Mouse (Mus musculus): ENCODE results near the gene Slc17a2. TPM values are rescaled to one million over a fixed set of nuclear protein-coding genes. Genes with fewer than 3 reads are reported as not detected.

The Slc17a2 gene
- total RNA-seq, 2 experiments from 2014 or later: not detected

GRCm38 (mm10) chr13:23868790-23869533 is 62.2 kb downstream of the Slc17a2 start:
- ATAC-seq (replicated peaks; ENCODE audit: low FRiP score, poor library complexity, severe bottlenecking): no peak

- ATAC-seq (replicated peaks; ENCODE audit: low FRiP score, poor library complexity, severe bottlenecking): no peak
Measured at GRCm38 (mm10) chr13:23869996-23870395, 63.2 kb downstream of the Slc17a2 start.

GRCm38 (mm10) chr13:23873141-23873540 is 66.3 kb downstream of the Slc17a2 start:
- no peak for ATAC-seq (replicated peaks; ENCODE audit: low FRiP score, poor library complexity, severe bottlenecking)

Other genes starting within 250 kb of the Slc17a2 start
- gene Hist1h3e, start 244.6 kb upstream of the Slc17a2 start, total RNA-seq (2015; ENCODE audit: low replicate concordance): 238 and 264 TPM in 2 replicates
- 387 and 422 TPM in 2 replicates for gene Hist1h3e, start 244.6 kb upstream of the Slc17a2 start, total RNA-seq (2017; ENCODE audit: low replicate concordance)
- 4.2 and 33.5 TPM in 2 replicates for gene Hist1h2ae, start 235.8 kb upstream of the Slc17a2 start, total RNA-seq (2015; ENCODE audit: low replicate concordance)
- gene Hist1h2ae, start 235.8 kb upstream of the Slc17a2 start, total RNA-seq (2017; ENCODE audit: low replicate concordance): 1,390 and 1,464 TPM in 2 replicates
- 851 and 976 TPM in 2 replicates for gene Hist1h2bg, start 235.6 kb upstream of the Slc17a2 start, total RNA-seq (2015; ENCODE audit: low replicate concordance)
- gene Hist1h2bg, start 235.6 kb upstream of the Slc17a2 start, total RNA-seq (2017; ENCODE audit: low replicate concordance): 2,677 and 3,057 TPM in 2 replicates
- gene Hist1h2bf, start 232.8 kb upstream of the Slc17a2 start, total RNA-seq (2015; ENCODE audit: low replicate concordance): 1,210 and 1,460 TPM in 2 replicates
- gene Hist1h2bf, start 232.8 kb upstream of the Slc17a2 start, total RNA-seq (2017; ENCODE audit: low replicate concordance): 1,557 and 1,840 TPM in 2 replicates
- gene Hist1h2ad, start 232.6 kb upstream of the Slc17a2 start, total RNA-seq (2015; ENCODE audit: low replicate concordance): 9.0 and 15.1 TPM in 2 replicates
- gene Hist1h2ad, start 232.6 kb upstream of the Slc17a2 start, total RNA-seq (2017; ENCODE audit: low replicate concordance): 2,771 and 6,356 TPM in 2 replicates
- 379 and 393 TPM in 2 replicates for gene Hist1h3d, start 231.2 kb upstream of the Slc17a2 start, total RNA-seq (2015; ENCODE audit: low replicate concordance)
- 236 and 363 TPM in 2 replicates for gene Hist1h3d, start 231.2 kb upstream of the Slc17a2 start, total RNA-seq (2017; ENCODE audit: low replicate concordance)
- gene Hist1h4d, start 225.4 kb upstream of the Slc17a2 start, total RNA-seq (2015; ENCODE audit: low replicate concordance): 1,614 and 1,995 TPM in 2 replicates
- 2,133 and 2,242 TPM in 2 replicates for gene Hist1h4d, start 225.4 kb upstream of the Slc17a2 start, total RNA-seq (2017; ENCODE audit: low replicate concordance)
- 39.8 and 50.1 TPM in 2 replicates for gene Hist1h2be, start 185.9 kb upstream of the Slc17a2 start, total RNA-seq (2015; ENCODE audit: low replicate concordance)
- 202 and 281 TPM in 2 replicates for gene Hist1h2be, start 185.9 kb upstream of the Slc17a2 start, total RNA-seq (2017; ENCODE audit: low replicate concordance)
- gene Hist1h1e, start 184.4 kb upstream of the Slc17a2 start, total RNA-seq (2015; ENCODE audit: low replicate concordance): 1,339 and 1,610 TPM in 2 replicates
- 1,649 and 1,886 TPM in 2 replicates for gene Hist1h1e, start 184.4 kb upstream of the Slc17a2 start, total RNA-seq (2017; ENCODE audit: low replicate concordance)
- gene Hist1h2ac, start 123.0 kb upstream of the Slc17a2 start, total RNA-seq (2015; ENCODE audit: low replicate concordance): 7.5 and 8.3 TPM in 2 replicates
- 152 and 187 TPM in 2 replicates for gene Hist1h2ac, start 123.0 kb upstream of the Slc17a2 start, total RNA-seq (2017; ENCODE audit: low replicate concordance)
- 84.3 and 136 TPM in 2 replicates for gene Hist1h2bc, start 122.8 kb upstream of the Slc17a2 start, total RNA-seq (2015; ENCODE audit: low replicate concordance)
- gene Hist1h2bc, start 122.8 kb upstream of the Slc17a2 start, total RNA-seq (2017; ENCODE audit: low replicate concordance): 401 and 556 TPM in 2 replicates
- gene Hist1h1t, start 111.2 kb upstream of the Slc17a2 start, total RNA-seq (2015; ENCODE audit: low replicate concordance): 2.2 TPM in 1 of 2 replicates, not detected in the other
- 3.5 and 8.2 TPM in 2 replicates for gene Hist1h1t, start 111.2 kb upstream of the Slc17a2 start, total RNA-seq (2017; ENCODE audit: low replicate concordance)
- gene Hist1h4c, start 108.5 kb upstream of the Slc17a2 start, total RNA-seq (2015; ENCODE audit: low replicate concordance): 225 and 268 TPM in 2 replicates
- gene Hist1h4c, start 108.5 kb upstream of the Slc17a2 start, total RNA-seq (2017; ENCODE audit: low replicate concordance): 667 and 1,084 TPM in 2 replicates
- gene Hfe, start 96.1 kb upstream of the Slc17a2 start, total RNA-seq (2015; ENCODE audit: low replicate concordance): 7.5 and 14.1 TPM in 2 replicates
- 0.77 and 2.2 TPM in 2 replicates for gene Hfe, start 96.1 kb upstream of the Slc17a2 start, total RNA-seq (2017; ENCODE audit: low replicate concordance)
- 527 and 533 TPM in 2 replicates for gene Hist1h1c, start 68.2 kb upstream of the Slc17a2 start, total RNA-seq (2015; ENCODE audit: low replicate concordance)
- gene Hist1h1c, start 68.2 kb upstream of the Slc17a2 start, total RNA-seq (2017; ENCODE audit: low replicate concordance): 3,859 and 4,708 TPM in 2 replicates
- 412 and 474 TPM in 2 replicates for gene Hist1h3c, start 61.4 kb upstream of the Slc17a2 start, total RNA-seq (2015; ENCODE audit: low replicate concordance)
- 1,335 and 2,217 TPM in 2 replicates for gene Hist1h3c, start 61.4 kb upstream of the Slc17a2 start, total RNA-seq (2017; ENCODE audit: low replicate concordance)
- 856 and 1,017 TPM in 2 replicates for gene Hist1h2bb, start 60.3 kb upstream of the Slc17a2 start, total RNA-seq (2015; ENCODE audit: low replicate concordance)
- 7,682 and 13,399 TPM in 2 replicates for gene Hist1h2bb, start 60.3 kb upstream of the Slc17a2 start, total RNA-seq (2017; ENCODE audit: low replicate concordance)
- gene Hist1h2ab, start 55.9 kb upstream of the Slc17a2 start, total RNA-seq (2015; ENCODE audit: low replicate concordance): 222 and 372 TPM in 2 replicates
- 5,516 and 10,292 TPM in 2 replicates for gene Hist1h2ab, start 55.9 kb upstream of the Slc17a2 start, total RNA-seq (2017; ENCODE audit: low replicate concordance)
- 1,233 and 1,450 TPM in 2 replicates for gene Hist1h3b, start 54.7 kb upstream of the Slc17a2 start, total RNA-seq (2015; ENCODE audit: low replicate concordance)
- gene Hist1h3b, start 54.7 kb upstream of the Slc17a2 start, total RNA-seq (2017; ENCODE audit: low replicate concordance): 1,686 and 1,833 TPM in 2 replicates
- 331 and 380 TPM in 2 replicates for gene Hist1h4b, start 50.0 kb upstream of the Slc17a2 start, total RNA-seq (2015; ENCODE audit: low replicate concordance)
- 1,134 and 2,811 TPM in 2 replicates for gene Hist1h4b, start 50.0 kb upstream of the Slc17a2 start, total RNA-seq (2017; ENCODE audit: low replicate concordance)
- 142 and 188 TPM in 2 replicates for gene Hist1h4a, start 45.8 kb upstream of the Slc17a2 start, total RNA-seq (2015; ENCODE audit: low replicate concordance)
- gene Hist1h4a, start 45.8 kb upstream of the Slc17a2 start, total RNA-seq (2017; ENCODE audit: low replicate concordance): 706 and 1,369 TPM in 2 replicates
- gene Hist1h3a, start 44.6 kb upstream of the Slc17a2 start, total RNA-seq (2015; ENCODE audit: low replicate concordance): 238 and 271 TPM in 2 replicates
- 723 and 806 TPM in 2 replicates for gene Hist1h3a, start 44.6 kb upstream of the Slc17a2 start, total RNA-seq (2017; ENCODE audit: low replicate concordance)
- gene Hist1h1a, start 43.3 kb upstream of the Slc17a2 start, total RNA-seq (2015; ENCODE audit: low replicate concordance): 666 and 715 TPM in 2 replicates
- gene Hist1h1a, start 43.3 kb upstream of the Slc17a2 start, total RNA-seq (2017; ENCODE audit: low replicate concordance): 4,010 and 6,111 TPM in 2 replicates
- not detected in 2 replicates for gene Trim38, start 37.1 kb upstream of the Slc17a2 start, total RNA-seq (2015; ENCODE audit: low replicate concordance)
- 0.39 TPM in 1 of 2 replicates, not detected in the other for gene Trim38, start 37.1 kb upstream of the Slc17a2 start, total RNA-seq (2017; ENCODE audit: low replicate concordance)
- gene Slc17a3, start 32.4 kb downstream of the Slc17a2 start, total RNA-seq (2015; ENCODE audit: low replicate concordance): not detected in 2 replicates
- gene Slc17a3, start 32.4 kb downstream of the Slc17a2 start, total RNA-seq (2017; ENCODE audit: low replicate concordance): not detected in 2 replicates
- gene Slc17a1, start 60.8 kb downstream of the Slc17a2 start, total RNA-seq (2015; ENCODE audit: low replicate concordance): not detected in 2 replicates
- gene Slc17a1, start 60.8 kb downstream of the Slc17a2 start, total RNA-seq (2017; ENCODE audit: low replicate concordance): not detected in 2 replicates
- gene Slc17a4, start 108.0 kb downstream of the Slc17a2 start, total RNA-seq (2015; ENCODE audit: low replicate concordance): 0.42 TPM in 1 of 2 replicates, not detected in the other
- gene Slc17a4, start 108.0 kb downstream of the Slc17a2 start, total RNA-seq (2017; ENCODE audit: low replicate concordance): 2.4 TPM in 1 of 2 replicates, not detected in the other
- not detected in 2 replicates for gene Hist1h2ba, start 127.2 kb downstream of the Slc17a2 start, total RNA-seq (2015; ENCODE audit: low replicate concordance)
- not detected in 2 replicates for gene Hist1h2ba, start 127.2 kb downstream of the Slc17a2 start, total RNA-seq (2017; ENCODE audit: low replicate concordance)
- not detected in 2 replicates for gene Hist1h2aa, start 127.5 kb downstream of the Slc17a2 start, total RNA-seq (2015; ENCODE audit: low replicate concordance)
- gene Hist1h2aa, start 127.5 kb downstream of the Slc17a2 start, total RNA-seq (2017; ENCODE audit: low replicate concordance): not detected in 2 replicates
- gene Scgn, start 184.2 kb downstream of the Slc17a2 start, total RNA-seq (2015; ENCODE audit: low replicate concordance): not detected in 2 replicates
- not detected in 2 replicates for gene Scgn, start 184.2 kb downstream of the Slc17a2 start, total RNA-seq (2017; ENCODE audit: low replicate concordance)